Mouse (Mus musculus) intestine, embryonic 14.5 days (tissue): ENCODE measurements at regions not wholly inside any gene's neighbourhood (a gene's known extent, or its start where the extent isn't known, plus 50 kb on each side); places are given as distances from the start of the nearest gene placed in this dataset.
"Not testable (repeated sequence)": the region's sequence is repeated elsewhere in the genome, so short reads cannot be mapped to it uniquely, and the experiment has no call there.

Source experiments
- ATAC-seq: fragments of 200-750 bp; cut with Nextera tagmentation; replicated peaks from 2 replicates; pipeline ENCODE4 v1.8.0; 2017; ENCODE audit warnings: low read depth, moderate number of reproducible peaks, moderate TSS enrichment, moderate library complexity; ENCODE audit not compliant: low FRiP score, low TSS enrichment
- DNase-seq: peaks from one replicate; pipeline ENCODE4 v3.0.0-alpha.2; 2018; ENCODE audit warnings: low spot score
- H3K27ac ChIP-seq: fragments of 300-500 bp; sonication (generic); 2 replicates; pipeline ENCODE4 v1.5.1; 2014; ENCODE audit warnings: low read depth, mild to moderate bottlenecking, control low read depth
- H3K27me3 ChIP-seq: fragments of 300-500 bp; sonication (generic); replicated peaks from 2 replicates; pipeline ENCODE4 v1.6.1; 2014; ENCODE audit warnings: low read length, control low read depth; ENCODE audit not compliant: control insufficient read depth, insufficient read depth
- H3K36me3 ChIP-seq: fragments of 300-500 bp; sonication (generic); 2 replicates; pipeline ENCODE4 v1.6.1; 2014; ENCODE audit warnings: low read length, control low read depth; ENCODE audit not compliant: control insufficient read depth, insufficient read depth
- H3K4me1 ChIP-seq: fragments of 300-500 bp; sonication (generic); replicated peaks from 2 replicates; pipeline ENCODE4 v1.6.1; 2014; ENCODE audit warnings: low read length, control low read depth, mixed read lengths; ENCODE audit not compliant: control insufficient read depth, insufficient read depth
- H3K4me2 ChIP-seq: fragments of 300-500 bp; sonication (generic); 2 replicates; pipeline ENCODE4 v1.6.1; 2014; ENCODE audit warnings: low read length
- H3K4me3 ChIP-seq: fragments of 300-500 bp; sonication (generic); 2 replicates; pipeline ENCODE4 v1.5.1; 2014; ENCODE audit warnings: low read depth, low read length, control low read depth, mixed read lengths
- H3K9ac ChIP-seq: fragments of 300-500 bp; sonication (generic); 2 replicates; pipeline ENCODE4 v1.6.1; 2014; ENCODE audit warnings: mild to moderate bottlenecking, low read length
- H3K9me3 ChIP-seq: fragments of 300-500 bp; sonication (generic); 2 replicates; pipeline ENCODE4 v1.6.1; 2016; ENCODE audit warnings: low read length, control low read depth; ENCODE audit not compliant: control insufficient read depth
- WGBS: fragments of 180-500 bp; shearing (Covaris S2); extraction: QIAGEN DNeasy Blood & Tissue Kit; methylation state at CpG from one replicate; pipeline ENCODE4 v1.1.7; 2014; 5-methylcytosine and 5-hydroxymethylcytosine counted together

DNA sequence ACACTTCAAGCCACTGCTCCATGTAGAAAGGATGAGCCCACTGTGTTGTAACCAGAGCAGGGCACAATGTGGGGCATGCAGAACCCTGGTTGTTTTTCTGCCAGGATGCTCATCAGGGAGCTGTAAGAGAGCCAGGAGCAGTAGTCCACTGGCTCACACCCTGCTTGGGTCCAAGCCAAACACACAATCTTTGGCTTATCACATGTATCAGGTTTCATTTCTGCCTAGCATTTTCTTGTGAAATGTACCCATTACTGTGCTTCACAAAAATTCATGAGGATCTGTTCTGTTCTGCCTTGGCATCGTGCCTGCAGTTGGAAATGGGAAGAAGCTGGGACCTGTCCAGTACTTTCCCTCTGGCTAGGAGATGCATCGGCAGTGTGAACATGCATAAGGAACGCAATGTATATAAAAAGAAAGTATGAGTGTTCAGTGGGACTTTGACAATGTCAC, 491.6 kb upstream of the Igfbp3 start:
- Histone ChIP-seq H3K9ac (no peak overlapping the region), H3K36me3 (no peaks in the 10 kb centered on the region), H3K4me3 (no peak overlapping the region), H3K4me2 (no peak overlapping the region), H3K4me1 (no peaks in the 10 kb centered on the region), H3K27ac (no peak overlapping the region), H3K9me3 (no peaks in the 10 kb centered on the region), H3K27me3 (no peaks in the 10 kb centered on the region)
- DNase-seq (no peak), ATAC-seq (no peak)
- 81% methylated on average over 3 of the region's 3 CpGs for WGBS

GRCm38 (mm10) chr11:7697591-7697990, 483.9 kb upstream of the Igfbp3 start:
- Histone ChIP-seq H3K4me1 (no peaks in the 10 kb centered on the region), H3K9me3 (no peaks in the 10 kb centered on the region), H3K27me3 (no peaks in the 10 kb centered on the region), H3K4me3 (no peak overlapping the region), H3K36me3 (no peaks in the 10 kb centered on the region), H3K4me2 (no peak overlapping the region), H3K27ac (no peak overlapping the region), H3K9ac (no peak overlapping the region)
- 82% methylated on average over 1 of the region's 1 CpGs for WGBS
- ATAC-seq (no peak), DNase-seq (no peak)

GRCm38 (mm10) chr11:7689701-7690100, 476.0 kb upstream of the Igfbp3 start:
- H3K9ac ChIP-seq, H3K4me3 ChIP-seq, DNase-seq, H3K36me3 ChIP-seq, ATAC-seq, H3K27ac ChIP-seq, H3K4me1 ChIP-seq, H3K9me3 ChIP-seq, H3K4me2 ChIP-seq, H3K27me3 ChIP-seq: not testable (repeated sequence)
- 69% methylated on average over 3 of the region's 3 CpGs for WGBS

- no peak for DNase-seq
- no peaks in the 10 kb centered on the region for H3K36me3 ChIP-seq
- no peaks in the 10 kb centered on the region for H3K9me3 ChIP-seq
- no peak for ATAC-seq
- no peaks in the 10 kb centered on the region for H3K27me3 ChIP-seq
- no peak overlapping the region for H3K9ac ChIP-seq
- H3K27ac ChIP-seq: no peak overlapping the region
- no peak overlapping the region for H3K4me2 ChIP-seq
- H3K4me3 ChIP-seq: no peak overlapping the region
- no peaks in the 10 kb centered on the region for H3K4me1 ChIP-seq
Measured at GRCm38 (mm10) chr11:7672821-7673220, 459.1 kb upstream of the Igfbp3 start.

- Histone ChIP-seq H3K4me2 (no peak overlapping the region), H3K36me3 (no peaks in the 10 kb centered on the region), H3K4me3 (no peak overlapping the region), H3K4me1 (no peaks in the 10 kb centered on the region), H3K9ac (no peak overlapping the region), H3K27me3 (no peaks in the 10 kb centered on the region), H3K27ac (no peak overlapping the region), H3K9me3 (no peaks in the 10 kb centered on the region)
- ATAC-seq: no peak
- DNase-seq: no peak
Measured at GRCm38 (mm10) chr11:7630637-7631036, 416.9 kb upstream of the Igfbp3 start.

GRCm38 (mm10) chr11:7625256-7625655, 411.5 kb upstream of the Igfbp3 start:
- no peak overlapping the region for H3K27ac ChIP-seq
- WGBS: 78% methylated on average over 3 of the region's 3 CpGs
- DNase-seq (no peak), ATAC-seq (no peak)
- H3K9me3 ChIP-seq: no peaks in the 10 kb centered on the region
- H3K4me2 ChIP-seq: no peak overlapping the region
- no peaks in the 10 kb centered on the region for H3K36me3 ChIP-seq
- no peak overlapping the region for H3K4me3 ChIP-seq
- H3K9ac ChIP-seq: no peak overlapping the region
- no peaks in the 10 kb centered on the region for H3K27me3 ChIP-seq
- H3K4me1 ChIP-seq: no peaks in the 10 kb centered on the region

DNA sequence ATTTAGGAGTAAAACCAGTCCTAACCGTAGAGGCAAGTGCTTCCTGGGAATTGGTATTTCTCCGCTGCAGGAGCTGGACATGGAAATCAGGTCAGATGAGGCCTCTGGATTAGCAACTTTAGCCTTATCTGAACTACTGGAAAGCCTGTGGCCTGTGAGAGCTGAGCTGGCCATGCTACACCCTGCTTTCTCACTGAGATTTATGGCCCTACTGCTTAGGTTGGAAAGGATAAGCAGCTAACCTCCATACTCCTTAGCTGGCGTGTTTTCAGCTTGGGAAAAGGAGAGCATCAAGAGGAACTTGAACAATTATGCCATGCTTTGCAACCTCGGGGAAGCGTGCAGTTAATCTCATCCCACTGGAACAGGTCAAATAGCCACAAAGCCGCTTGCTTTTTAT, 406.6 kb upstream of the Igfbp3 start:
- no peaks in the 10 kb centered on the region for H3K9me3 ChIP-seq
- 31% methylated on average over 6 of the region's 6 CpGs for WGBS
- ATAC-seq (peak; percentile 58; the same call in 1 of the 2 replicates), DNase-seq (no peak)
- no peaks in the 10 kb centered on the region for H3K27me3 ChIP-seq
- H3K4me2 ChIP-seq: no peak overlapping the region
- no peaks in the 10 kb centered on the region for H3K36me3 ChIP-seq
- H3K4me3 ChIP-seq: no peak overlapping the region
- H3K9ac ChIP-seq: no peak overlapping the region
- H3K4me1 ChIP-seq: no peaks in the 10 kb centered on the region
- no peak overlapping the region for H3K27ac ChIP-seq

DNA sequence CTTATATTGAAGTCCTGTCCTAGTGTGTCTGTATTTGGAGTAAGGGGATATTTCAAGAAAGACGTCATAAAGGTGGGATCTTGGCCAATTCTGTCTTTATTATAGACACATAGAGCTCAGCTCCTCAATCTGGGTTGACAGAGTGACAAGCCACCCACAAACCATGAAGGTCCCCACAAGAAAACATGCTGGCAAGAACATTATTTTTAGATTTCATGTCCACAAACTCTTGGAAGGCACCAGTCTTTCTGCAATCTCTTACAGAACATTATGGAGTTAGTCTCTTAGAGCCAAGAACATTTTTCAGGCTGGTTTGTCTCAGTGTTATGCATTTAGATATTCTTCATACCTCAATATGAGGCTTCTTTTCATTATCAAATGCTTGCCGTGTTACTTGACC, 397.0 kb upstream of the Igfbp3 start:
- ATAC-seq: no peak
- no peaks in the 10 kb centered on the region for H3K9me3 ChIP-seq
- 79% methylated on average over 2 of the region's 2 CpGs for WGBS
- H3K4me3 ChIP-seq: no peak overlapping the region
- H3K9ac ChIP-seq: no peak overlapping the region
- H3K27ac ChIP-seq: no peak overlapping the region
- no peaks in the 10 kb centered on the region for H3K4me1 ChIP-seq
- H3K27me3 ChIP-seq: no peaks in the 10 kb centered on the region
- no peak overlapping the region for H3K4me2 ChIP-seq
- H3K36me3 ChIP-seq: no peaks in the 10 kb centered on the region
- DNase-seq: no peak

DNA sequence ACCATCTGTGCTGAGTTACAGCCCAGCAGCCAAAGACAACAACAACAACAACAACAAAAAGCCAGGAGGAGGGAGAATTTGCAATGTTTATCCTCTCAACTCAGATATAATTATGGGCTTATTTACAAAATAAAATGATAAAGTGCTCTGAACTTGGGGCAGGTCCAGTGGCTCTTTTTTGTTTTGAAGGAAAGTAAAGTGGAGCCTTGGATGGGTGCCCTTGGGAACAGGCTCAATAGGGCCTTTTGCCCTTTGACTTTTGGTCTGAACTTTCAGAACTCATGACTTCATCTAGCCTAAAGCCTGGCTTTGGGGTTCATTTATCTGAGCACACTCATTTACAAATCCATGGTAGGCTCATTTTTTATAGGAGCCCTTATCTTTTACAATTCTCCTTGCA, 396.2 kb upstream of the Igfbp3 start:
- H3K4me3 ChIP-seq: no peak overlapping the region
- ATAC-seq (no peak), DNase-seq (no peak)
- no peak overlapping the region for H3K9ac ChIP-seq
- no peak overlapping the region for H3K27ac ChIP-seq
- H3K4me1 ChIP-seq: no peaks in the 10 kb centered on the region
- no peaks in the 10 kb centered on the region for H3K27me3 ChIP-seq
- no peaks in the 10 kb centered on the region for H3K9me3 ChIP-seq
- H3K4me2 ChIP-seq: no peak overlapping the region
- no peaks in the 10 kb centered on the region for H3K36me3 ChIP-seq
